Mouse (Mus musculus) cerebellum, adult 9-10 months (tissue): Measurements from ENCODE around the gene Acsbg2.

ENCODE experiments used
- DNase-seq: peaks from one replicate; pipeline ENCODE4 v3.0.0; 2022

Gene Acsbg2

DNA sequence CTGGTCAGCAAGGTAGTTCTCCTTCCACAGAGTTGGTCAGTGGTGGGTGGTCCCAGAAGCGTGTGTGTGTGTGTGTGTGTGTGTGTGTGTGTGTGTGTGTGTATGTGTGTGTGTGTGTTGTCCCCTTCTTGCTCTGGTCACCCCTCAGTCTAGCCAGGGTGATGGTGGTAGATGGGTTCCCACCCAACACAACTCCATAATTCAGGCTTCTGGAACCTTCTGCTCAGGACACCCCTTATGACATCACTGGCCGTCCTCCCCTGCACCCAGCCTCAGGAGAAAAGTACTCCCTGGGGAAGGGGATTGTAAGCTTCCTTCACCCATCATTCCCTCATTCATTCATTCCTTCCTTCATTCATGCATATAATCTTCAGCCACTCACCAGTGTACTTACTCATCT lies at the start of gene Acsbg2:
Gene Acsbg2 (minus strand): TSS at position 211 of the 400 bp plus-strand sequence.
- no peak for DNase-seq

DNA sequence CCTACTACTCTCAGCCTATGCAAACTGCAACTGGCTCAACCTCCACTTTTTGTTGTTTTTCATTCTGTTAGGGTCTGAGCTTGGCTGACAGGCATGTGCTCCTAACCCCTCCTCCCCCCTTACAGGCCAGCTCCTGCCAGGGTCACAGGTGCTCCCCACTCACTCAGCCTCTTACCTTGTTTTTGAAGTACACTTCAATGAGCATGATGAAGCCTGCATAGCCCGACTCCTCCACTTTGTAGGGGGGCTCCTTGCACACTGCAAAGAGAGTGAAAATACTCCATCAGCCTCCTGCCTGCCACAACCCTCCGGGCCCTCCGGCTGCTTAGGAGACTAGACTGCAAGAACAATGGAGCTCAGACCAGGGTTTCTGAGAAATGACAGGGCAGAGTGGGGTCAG lies 45.5 kb upstream of the Acsbg2 start:
- no peak for DNase-seq

GRCm38 (mm10) chr17:56917166-56917565 lies 42.9 kb upstream of the Acsbg2 start:
- no peak for DNase-seq

- no peak for DNase-seq
These were observed 39.2 kb upstream of the Acsbg2 start for GRCm38 (mm10) chr17:56913444-56913843.

- DNase-seq = no peak
These were observed 38.8 kb upstream of the Acsbg2 start for GRCm38 (mm10) chr17:56913023-56913422.

DNA sequence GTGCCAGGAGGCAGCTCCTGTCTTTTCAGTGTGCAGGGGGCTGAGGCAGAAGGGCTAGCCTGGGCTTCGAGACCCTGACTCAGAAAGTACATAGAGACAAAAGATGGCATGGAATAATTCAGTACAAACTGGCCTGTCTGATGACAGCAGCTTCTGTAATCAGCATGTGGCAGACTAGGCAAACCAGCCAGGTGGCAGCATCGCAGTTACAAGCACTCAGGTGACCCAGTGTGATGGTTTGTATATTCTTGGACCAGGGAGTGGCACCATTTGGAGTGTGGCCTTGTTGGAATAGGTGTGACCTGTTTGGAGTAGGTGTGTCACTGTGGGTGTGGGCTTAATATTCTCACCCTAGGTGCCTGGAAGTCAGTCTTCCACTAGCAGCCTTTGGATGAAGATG lies 35.5 kb upstream of the Acsbg2 start:
- DNase-seq = peak; percentile 53

DNA sequence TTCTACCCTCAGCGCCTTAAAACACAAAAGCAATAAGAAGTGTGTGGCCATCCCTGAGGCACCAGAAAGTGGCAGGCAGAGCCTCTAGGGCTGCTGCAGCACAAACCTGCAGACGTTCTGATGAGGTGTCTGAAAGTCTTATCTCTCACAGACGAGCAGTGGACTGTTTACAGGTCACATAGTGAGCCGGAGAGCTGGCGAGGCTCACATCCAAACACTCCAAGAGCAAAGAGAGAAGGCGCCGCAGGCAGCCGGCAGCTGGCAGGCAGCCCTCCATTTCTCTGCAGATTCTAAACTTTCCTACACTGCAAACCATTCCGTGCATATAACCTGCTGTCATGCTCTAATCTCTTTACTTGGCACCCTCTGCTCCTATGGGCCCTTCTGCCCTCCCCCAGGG lies 33.6 kb upstream of the Acsbg2 start:
- peak; percentile 26 for DNase-seq

GRCm38 (mm10) chr17:56907096-56907495 lies 32.8 kb upstream of the Acsbg2 start:
- no peak for DNase-seq

DNA sequence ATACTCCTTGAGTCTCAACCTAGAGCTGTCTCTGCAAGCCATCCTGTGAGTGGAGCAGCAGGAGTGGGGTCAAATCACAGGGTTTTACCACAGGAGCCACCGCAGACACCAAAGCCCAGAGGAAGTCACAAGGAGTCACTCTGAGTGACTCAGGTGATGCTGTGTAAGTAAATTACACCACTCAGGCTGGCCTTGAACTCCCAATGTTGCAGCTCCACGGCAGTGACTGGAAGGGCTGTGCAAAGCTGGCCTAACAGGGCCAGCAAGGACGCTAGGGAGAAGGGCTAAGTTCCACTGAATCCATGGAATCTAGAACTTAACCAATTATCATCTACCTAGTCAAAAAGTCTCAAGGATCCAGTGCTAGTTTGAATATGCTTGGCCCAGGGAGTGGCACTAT lies 31.9 kb upstream of the Acsbg2 start:
- DNase-seq = no peak

DNA sequence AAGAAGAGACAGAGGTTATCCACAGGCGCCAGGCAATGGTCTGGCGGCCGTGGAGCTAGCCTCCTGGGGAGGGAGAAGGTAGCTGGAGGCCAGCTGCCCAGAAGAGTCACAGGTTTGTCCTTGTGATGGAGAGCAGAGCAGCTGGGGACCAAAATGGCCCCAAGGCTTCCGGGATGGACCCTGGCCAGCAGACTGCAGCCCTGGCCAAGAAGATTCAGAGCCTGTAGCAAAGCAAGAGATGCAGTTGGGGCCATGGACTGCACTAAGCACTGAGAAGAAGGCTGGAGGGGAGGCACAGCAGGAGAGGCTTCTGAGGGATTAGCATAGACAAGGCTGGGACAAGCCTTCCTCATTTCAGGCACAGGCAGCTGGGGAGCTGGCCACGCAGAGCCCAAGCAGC lies 28.5 kb upstream of the Acsbg2 start:
- DNase-seq = no peak

DNA sequence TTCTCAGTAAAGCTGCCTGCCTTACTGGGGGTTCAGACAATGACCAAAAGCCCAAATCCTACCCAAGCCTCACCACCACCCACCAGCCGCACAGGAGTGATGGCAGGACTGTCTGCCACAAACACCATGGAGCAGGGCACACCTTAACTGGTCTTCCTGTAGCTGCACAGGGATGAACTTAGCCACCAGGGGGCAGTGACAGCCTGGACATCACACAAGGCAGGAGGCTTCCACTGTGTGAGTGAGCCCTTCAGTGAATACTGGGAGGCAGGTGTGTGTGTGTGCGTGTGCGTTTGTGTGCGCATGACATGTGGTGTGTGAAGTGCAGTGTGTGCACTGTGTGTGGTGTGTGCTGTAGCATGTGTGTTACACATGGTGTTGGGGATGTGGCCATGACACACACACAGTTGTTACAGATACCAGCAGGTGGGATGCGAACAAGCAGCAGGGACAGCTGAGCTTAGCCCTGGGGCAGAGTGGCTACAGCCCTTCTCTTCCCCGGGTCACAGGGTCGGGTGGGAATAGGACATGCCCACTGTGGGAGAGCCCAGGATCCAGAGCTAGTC lies 23.5 kb upstream of the Acsbg2 start:
- peak; percentile 83 for DNase-seq

- DNase-seq = no peak
These were observed 22.4 kb upstream of the Acsbg2 start for GRCm38 (mm10) chr17:56896513-56897129.

DNA sequence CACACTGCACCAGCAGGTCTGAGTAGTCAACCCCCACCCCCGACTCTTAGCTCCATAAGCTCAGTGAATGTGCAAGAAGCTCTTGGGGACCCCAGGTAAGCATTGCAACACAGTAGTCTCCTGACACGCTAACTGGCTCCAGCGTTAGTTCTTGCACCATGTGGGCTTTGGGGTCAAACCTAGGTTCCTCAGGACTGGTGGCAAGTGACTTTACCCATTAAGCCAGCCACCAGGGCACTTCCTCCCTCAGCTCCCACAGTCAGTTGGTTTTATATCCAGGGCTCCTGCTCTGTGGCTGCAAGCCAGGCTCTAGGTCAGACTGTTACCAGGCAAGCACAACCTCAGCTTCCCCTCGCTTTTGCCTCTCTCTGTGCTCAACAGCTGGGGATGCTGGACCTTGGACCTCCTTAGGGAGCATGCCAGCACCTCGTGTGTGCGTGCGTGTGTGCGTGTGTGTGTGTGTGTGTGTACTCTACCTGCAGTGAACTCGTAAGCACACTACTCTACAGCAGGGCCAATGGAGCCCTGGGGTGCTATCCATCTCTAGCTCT lies 21.2 kb upstream of the Acsbg2 start:
- no peak for DNase-seq

- DNase-seq = no peak
These were observed 15.8 kb upstream of the Acsbg2 start for GRCm38 (mm10) chr17:56890018-56890417.

GRCm38 (mm10) chr17:56888050-56888449 lies 13.8 kb upstream of the Acsbg2 start:
- DNase-seq = no peak

- DNase-seq = no peak
These were observed 10.6 kb upstream of the Acsbg2 start for GRCm38 (mm10) chr17:56884809-56885208.

DNA sequence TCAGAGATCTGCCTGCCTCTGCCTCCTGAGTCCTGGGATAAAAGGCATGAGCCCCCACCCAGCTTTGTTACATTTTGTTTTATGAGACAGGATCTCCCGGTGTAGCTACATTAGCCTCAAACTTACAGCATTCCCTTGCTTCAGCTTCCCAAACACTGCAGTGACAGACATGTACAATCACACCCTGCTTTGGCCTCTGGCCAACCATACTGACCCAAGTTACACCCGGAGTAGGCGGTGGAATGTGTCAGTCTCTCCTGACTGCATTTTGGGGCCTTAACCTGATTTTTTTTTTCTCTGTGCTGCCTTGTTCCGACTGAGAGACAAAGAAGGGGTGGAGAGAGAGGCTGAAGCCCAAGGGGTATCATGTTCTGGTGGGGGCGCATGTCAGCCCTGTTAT lies 10.1 kb upstream of the Acsbg2 start:
- no peak for DNase-seq

- DNase-seq = no peak
These were observed 9.4 kb upstream of the Acsbg2 start for GRCm38 (mm10) chr17:56883612-56884011.

GRCm38 (mm10) chr17:56877426-56877825 lies 3.2 kb upstream of the Acsbg2 start:
- DNase-seq = no peak

DNA sequence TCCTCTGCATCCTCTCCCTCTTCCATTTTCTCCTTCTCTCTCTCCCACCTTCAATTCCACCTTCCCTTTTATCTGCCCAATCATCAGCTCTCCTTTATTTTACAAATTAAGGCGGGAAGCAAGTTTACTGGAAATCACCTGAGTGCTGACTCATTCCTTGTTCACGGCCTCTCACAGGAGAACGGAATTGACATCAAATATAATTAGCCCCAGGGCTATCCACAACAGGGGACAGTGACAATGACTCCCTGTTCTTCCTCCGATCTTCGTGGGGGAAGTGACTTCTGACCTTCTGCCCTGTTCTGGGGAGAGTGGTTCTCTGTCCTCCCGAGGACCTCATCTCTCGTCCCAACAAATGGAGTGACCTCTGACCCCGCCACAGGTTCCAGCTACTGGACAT lies 2.7 kb upstream of the Acsbg2 start:
- no peak for DNase-seq

- DNase-seq = no peak
These were observed 2.2 kb upstream of the Acsbg2 start for GRCm38 (mm10) chr17:56876465-56876864.

- no peak for DNase-seq
These were observed 847 bp upstream of the Acsbg2 start, which contains the start of gene 1700061G19Rik for GRCm38 (mm10) chr17:56874936-56875651. Gene 1700061G19Rik, plus strand, starts transcription at chr17:56875477.

DNA sequence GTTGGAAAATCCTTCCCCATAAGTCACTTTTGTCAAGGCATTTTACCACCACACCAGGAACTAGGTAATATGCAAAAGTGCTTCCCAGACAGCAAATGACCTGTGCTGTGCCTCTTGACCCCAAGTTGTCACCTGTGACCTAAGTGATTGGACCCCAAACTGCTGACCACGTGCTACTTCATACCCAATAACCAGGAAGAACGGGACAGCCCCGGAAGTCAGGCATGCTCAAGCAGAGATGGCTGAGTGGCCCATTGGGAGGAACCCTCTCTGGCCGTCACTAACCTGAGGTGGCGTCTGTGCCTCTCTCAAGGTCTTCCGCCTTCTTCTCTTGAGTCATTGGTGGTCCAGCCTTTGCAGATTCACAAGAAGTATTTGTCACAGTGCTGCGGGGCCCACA lies 1.7 kb downstream of the Acsbg2 start:
- DNase-seq = no peak

DNA sequence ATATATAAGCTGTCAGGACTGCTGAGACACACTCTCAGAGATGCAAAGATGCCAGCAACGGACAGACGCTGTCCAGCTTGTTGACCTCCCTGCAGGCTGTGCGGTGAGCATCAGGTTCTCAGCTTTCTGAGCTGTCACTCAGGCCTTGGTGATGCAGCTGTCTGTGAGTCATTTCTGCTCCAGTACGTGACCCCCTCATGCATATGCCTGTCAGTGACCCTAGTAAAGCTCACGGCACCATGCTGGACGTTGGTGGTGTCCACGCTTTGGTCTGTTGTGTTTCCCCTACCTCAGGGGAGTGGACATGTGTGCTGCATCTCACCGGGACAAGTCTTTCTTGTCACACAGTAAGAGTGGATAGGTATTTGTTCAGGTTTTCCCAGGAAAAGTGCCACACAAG lies 2.5 kb downstream of the Acsbg2 start:
- no peak for DNase-seq
